Mouse (Mus musculus): ENCODE data around the gene Plxna4. TPM values are rescaled to one million over a fixed set of nuclear protein-coding genes. Genes with fewer than 3 reads are reported as not detected.

The Plxna4 gene
- total RNA-seq, 1 experiment from 2014 or later, result 5.0 TPM

DNA sequence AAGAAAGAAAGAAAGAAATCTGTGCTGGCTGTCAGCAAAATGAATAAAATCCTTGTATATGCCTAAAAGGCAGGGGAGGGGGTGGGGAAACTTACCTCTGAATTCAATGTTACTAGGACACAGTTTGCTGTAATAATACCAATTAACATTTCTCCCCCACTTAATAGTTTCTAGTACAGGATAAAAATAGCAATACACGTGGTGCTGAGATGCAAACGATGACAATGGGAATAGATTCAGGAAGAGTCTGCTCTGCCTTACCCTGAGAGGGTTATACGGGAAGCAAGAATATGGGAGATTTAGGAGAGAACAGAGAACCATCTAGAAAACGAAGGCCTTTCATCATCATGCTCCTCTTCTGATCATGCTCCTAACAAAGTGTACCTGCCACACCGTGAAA lies 115.9 kb downstream of the Plxna4 start:
- DNase-seq, result no peak

DNA sequence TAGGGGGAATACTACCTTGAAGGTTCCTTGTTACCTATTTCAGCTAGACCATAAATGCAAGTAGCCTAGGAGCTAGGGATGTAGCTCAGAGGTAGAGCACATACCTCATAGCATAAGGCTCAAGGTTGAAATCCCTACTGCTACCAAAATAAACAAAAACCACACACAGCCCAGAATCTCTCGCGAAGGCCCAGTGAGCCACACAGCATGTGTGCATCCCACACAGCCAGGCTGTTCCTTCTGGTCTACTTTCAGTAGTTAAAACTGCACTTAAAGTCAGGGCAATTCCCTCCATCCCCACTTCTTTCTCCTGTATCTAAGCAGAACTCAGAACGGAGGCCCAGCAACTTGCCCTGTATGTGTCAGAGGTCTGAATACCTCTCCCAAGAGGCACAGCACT lies 116.4 kb downstream of the Plxna4 start:
- no peak for DNase-seq

DNA sequence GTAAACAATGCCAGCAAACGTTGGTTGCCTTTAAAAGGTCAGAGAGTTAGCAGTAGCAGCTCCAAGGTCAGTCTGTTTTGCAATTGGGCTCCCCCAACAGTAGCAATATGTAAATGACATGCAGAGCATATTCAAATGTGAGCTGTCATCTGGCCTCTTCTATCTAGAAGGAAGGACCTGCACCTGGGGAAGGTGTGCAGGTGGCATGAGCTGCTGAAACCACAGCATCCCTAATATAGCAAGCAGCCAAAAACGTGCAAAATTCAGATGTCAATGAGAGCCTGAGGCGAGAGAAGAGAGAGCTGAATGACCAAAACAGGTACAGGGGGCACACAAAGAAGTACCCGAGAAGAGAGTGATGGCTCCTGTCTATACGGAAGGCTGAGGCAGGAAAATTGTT lies 118.8 kb downstream of the Plxna4 start:
- DNase-seq, result no peak

DNA sequence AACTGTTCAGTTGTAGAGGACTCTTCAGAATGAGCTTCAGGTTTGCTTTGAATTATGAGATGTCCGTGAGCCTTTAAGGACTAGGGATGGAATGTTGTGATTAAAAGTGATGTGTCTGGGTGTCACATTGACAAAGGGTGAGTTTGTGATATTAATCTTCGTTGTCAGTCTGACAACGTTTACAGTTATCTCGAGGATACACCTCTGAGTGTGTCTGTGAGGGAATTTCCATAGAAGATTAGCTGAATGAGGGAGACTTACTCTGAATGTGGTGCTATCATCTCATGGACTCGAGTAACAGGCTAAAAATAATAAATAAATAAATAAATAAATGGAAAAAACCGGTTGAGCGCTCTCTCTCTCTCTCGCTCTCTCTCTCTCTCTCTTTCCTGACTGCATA lies 122.9 kb downstream of the Plxna4 start:
- no peak for DNase-seq

DNA sequence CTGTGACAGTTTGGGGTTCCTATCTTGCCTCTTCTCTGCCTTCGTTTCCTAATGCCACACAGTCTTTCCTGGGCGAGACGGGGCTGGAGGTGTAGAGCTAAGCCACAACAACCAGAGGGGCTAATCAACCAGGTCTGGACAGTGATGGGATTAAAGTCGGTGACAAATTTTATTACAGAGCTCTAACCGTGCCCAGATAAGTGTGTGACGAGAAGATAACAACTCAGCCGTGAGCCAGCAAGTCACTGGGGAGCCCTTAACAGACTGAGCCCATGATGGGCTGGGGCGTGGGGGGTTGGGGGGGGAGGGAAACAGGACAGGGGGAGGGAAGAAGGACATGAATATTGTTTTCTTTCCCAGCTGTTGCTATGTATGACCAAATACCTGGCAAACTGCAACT lies 123.4 kb downstream of the Plxna4 start:
- DNase-seq, result no peak

DNA sequence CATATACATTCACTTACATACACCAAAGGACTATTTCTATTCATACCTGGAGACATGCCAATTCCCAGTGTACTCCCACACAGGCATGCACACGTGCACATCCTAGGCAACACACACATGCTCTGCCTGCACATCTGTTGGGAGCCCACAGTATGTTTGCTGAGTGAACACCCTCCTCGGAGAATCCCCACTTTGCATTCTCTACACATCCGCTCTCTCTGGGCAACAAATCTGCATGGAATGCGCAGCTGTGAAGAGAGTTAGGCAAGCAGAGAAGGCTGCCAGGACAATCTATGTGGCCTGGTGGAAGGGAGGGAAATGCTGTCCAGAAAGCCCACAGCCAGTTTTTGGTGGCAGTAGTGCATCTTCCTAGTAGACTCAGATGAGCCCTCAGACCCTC lies 123.9 kb downstream of the Plxna4 start:
- no peak for DNase-seq

DNA sequence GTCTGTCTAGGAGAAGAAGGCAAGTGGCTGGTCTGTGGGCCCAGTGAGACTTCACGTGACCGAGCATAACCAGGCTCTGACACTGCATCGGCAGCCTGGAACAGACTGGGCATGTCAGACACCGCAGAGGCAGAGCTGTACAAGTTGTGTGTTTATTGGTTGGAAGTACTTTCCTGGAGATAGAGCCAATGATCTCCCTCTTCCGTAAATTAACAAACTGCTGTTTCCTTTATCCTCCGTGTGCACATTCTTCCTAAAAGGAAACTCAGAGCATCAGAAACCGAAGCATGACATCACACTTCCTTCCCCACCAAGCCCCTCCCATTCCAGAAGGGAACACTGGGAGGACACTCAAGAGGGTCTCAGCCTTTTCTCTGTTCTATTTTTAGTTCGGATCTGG lies 127.6 kb downstream of the Plxna4 start:
- DNase-seq, result no peak

DNA sequence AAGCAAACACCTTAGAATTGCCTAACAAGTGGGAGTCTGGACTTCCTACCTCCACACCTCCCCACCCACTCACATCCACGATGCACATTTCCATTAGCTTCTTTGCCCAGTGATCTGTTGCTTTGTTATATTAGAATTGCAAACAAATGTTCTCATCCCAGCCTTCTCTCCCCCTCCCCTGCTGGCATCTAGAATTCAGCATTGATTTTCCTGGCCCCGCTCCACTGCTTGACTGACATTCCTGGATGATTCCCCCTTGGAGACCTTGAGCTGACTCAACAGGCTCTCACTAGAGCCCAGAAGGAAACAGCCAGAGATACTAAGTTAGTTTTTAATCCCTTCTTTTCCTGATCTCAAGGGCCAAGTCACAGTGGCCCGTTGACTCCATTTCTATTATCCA lies 131.4 kb downstream of the Plxna4 start:
- DNase-seq, result peak; percentile 56

DNA sequence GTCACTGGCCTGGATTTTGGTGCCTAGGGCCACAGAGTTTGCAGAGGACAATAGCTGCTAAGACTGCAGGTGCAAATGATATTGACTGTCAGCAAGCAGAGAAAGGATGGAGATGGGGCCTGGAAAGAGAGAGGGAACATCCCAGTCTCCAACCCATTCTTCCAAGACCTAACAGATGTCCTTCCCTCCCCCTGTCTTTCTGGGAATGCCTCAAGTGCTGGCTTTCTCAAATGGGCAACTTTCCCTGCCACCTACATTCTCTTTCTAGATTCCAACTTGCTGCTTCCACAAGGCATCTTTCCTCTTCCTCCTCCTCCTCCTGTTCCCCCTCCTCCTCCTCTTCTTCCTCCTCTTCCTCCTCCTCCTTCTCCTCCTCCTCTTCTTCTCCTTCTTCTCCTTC lies 136.1 kb downstream of the Plxna4 start:
- DNase-seq, result no peak

DNA sequence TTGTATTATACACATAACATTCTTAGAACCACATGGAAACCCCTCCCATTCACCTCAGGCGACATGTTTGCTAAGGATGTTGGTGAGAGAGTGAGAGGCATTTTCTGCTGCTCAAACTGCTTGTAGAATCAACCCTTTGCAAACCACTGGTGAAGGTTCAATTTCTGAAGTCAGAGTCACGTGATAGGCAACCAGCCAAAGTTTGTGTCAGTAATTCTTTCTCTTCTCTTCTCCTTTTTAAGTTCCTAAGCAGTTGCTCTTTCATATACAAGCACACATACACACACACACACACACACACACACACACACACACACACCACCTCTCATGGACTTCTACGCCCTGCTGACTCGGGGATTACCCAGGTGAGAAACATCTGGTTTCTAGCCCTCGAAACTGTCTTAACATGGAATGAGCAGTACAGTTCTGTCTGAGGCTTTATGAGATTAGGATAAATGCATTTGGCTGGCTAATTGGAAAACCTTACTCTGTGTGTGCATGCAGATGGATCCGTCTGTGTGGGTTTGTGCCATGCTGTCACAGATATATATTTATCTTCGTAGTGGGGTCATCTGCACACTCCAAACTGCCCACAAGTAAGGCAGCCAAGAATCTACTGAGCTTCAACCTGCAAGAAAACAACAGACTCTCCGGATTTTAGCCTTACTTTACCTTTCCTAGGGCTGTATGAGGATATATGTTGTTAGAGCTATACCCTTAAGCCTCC lies 138.6 kb downstream of the Plxna4 start:
- no peak for DNase-seq

DNA sequence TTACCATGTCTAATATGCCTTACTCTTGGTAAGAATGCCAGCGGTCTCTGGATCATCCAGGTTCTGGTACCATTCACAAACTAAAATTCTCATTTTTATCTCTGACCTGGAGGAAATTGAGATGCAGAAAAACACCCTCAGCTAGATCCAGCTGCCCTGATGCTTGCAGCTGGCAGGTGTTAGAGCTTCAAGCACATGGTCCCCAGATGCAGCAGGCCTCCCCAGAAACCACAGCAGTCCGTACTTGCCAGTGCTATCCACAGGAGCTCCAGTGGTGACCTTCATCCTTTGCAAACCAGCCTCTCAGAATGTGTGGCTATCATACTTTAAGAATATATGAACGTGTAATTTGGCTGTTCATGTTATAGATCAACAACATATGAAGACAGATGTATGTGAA lies 139.2 kb downstream of the Plxna4 start:
- no peak for DNase-seq

DNA sequence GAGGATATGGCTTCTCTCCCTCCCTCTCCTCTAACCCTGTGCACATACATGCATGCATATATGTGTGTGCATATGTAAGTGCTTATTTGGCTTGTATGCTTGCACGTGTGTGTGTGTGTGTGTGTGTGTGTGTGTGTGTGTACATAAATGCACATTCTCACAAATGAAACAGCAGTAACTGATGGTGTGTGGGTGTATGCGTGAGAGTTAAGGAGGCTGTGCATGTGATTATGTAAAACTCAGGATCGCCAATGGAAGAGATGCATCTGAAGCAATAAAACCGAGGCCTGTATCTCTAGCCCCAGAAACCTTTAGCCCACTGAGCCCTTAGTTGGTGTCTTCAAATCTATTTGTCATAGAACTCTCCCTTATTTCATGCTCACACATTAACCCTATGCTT lies 141.7 kb downstream of the Plxna4 start:
- no peak for DNase-seq

DNA sequence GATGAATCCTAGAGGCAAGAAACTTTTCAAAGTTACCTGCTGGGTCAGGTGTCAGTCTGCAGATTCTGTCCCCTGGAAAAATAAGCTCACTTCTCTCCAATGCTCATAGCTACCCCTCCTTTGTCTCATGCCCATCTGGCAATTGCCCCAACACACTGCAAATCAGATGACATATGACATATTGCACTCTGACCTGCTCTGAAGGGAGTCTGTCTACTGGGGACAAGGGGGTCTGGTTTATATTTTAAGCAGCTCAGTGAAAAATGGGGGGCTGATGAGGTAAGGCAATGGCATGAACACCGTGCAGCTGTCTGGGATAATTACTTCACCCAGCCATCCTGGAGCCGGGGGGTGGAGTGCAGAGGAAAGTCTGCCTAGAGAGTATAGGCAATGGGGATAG lies 142.7 kb downstream of the Plxna4 start:
- no peak for DNase-seq

DNA sequence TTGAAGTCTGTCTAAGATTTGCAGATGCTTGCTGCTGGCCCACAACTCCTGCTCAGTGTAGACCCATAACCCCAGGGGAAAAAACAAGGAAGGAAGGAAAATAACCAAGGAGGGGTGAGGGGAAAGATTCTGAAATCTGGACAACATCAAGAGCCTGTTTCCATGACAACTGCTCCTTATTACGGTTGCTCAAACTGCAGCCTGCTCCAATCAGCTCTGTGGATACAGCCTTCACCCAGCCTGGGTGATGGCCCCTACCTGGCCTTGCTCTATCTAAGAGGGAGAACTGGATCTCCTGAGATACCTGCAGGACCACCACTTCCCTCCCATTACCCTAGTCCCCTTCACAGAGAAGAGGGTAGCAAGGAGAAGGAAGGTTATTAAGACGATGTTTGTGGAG lies 143.6 kb downstream of the Plxna4 start:
- no peak for DNase-seq

DNA sequence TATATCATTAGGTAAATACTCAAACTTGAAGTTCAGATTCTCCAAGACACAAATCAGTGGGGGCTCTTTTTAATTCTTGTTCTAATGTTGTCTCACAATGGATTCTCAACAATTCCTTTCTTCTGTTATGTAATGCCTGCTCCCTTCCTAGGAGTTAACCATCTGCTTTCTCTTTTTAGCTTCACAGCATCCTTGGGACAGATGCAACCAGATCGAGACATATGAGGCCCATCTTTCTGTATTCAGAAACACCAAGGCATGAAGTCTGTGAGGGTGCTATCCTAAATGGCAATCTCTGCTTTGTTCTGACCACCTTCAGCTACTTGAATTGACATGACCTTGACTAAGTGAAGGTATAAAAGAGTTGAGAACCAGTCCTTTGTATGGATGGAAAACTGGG lies 144.3 kb downstream of the Plxna4 start:
- no peak for DNase-seq

DNA sequence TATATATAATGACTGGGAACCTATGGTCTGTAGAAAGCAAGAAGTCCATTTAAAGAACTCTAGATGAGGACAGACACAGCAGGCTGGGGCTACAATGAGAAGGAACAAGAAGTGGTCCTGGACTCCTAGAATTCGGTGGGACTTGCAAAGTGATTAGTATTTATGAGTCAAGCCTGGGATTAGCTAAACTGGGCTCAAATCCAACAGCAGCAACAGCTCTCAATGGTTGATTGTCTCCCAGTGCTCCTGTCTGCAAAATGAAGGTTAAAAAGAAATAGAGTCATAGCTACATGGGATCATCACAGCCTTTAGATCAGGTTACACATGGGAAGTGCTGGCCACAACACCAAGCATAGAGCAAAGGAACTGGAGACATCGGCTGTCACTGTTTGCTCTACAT lies 148.6 kb downstream of the Plxna4 start:
- no peak for DNase-seq

DNA sequence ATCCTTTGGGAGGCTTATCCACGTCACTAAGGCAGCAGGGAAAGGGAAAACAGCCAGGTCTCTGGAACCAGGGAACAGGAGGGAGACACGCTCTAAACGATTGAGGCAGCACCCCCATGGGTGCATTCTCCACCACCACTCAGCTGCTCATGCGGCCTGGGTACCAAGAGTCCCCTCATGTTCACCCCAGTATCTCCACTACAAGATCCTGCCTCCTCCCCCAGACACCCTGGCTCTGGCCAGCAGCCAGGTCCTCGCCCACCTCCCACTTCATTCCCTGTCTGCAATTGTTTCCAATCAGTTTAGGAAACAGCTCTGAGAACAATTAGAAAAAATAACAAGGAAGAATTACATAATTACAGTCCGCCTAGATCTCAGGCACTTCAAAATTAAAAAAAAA lies 150.8 kb downstream of the Plxna4 start:
- DNase-seq, result no peak

DNA sequence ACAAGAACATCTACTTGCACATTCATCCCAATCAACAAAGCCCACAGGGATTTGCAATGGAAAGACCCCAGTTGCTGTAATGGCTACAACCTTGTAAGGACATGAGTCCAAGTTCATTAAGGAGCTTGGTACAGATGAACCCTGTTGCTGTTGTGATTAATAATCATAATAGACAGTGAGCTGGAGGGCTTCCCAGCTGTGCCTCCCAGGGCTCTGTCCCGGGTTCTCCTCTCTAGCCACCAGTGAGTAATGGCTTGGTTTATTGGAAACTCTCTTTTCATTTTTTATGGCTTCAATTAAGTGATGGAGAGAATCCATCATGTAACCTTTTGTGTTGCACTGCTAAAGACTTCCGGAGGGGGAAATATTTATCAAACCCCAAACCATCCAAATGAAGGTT lies 164.9 kb downstream of the Plxna4 start:
- no peak for DNase-seq

DNA sequence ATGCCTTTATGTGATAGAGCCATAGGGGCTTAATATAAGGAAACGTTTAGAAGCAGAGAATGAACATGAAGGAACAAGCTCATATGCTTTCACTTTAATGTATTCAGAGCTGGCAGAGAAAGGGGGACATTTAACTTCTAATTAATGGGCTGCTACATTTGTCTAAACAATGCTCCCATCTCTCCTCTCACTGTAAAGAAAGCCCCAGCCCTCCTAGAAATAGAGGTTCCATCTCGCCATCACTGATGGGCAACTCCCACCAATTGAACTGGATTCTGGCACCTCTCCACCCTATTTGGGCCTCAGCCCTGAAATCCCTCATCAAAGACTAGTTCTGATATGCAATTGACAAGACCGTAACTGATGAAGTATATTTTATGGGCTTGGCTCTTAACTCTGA lies 167.4 kb downstream of the Plxna4 start:
- no peak for DNase-seq

DNA sequence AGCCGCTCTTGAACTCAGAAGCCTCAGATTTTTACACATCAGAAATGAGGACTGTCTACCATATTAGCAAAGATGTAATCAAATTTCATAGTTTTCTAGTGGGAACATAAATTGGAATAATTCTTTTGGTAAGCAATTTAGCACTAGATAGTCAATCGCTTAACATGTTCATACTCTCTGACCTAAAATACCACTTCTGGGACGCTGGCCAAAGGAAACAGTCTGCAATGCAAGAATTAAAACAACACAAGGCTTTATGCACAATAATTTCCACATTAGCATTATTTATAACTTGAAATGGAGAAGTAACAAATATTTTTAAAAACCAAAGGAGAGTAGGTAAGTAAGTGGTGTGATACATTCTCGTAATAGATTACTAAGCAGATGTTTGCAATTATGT lies 170.6 kb downstream of the Plxna4 start:
- DNase-seq, result no peak

DNA sequence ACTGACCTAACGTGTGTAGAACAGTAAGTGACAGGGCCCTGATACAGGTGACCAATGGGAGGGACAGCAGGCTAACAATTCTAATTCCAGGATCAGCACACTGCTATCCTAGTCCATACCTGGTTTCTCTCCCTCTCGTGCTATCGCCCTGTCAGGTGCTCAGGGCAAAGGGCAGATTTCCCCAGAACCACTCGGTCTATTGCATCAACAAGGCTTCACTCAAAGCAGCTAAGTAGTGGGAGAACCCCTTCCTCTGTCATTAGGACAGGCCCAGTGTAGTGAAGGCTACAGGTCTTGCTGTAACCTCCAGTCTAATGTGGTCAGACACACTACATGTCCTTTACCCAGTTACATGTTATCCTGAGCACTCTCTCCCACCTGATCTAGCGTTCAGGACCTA lies 176.7 kb downstream of the Plxna4 start:
- DNase-seq, result no peak

DNA sequence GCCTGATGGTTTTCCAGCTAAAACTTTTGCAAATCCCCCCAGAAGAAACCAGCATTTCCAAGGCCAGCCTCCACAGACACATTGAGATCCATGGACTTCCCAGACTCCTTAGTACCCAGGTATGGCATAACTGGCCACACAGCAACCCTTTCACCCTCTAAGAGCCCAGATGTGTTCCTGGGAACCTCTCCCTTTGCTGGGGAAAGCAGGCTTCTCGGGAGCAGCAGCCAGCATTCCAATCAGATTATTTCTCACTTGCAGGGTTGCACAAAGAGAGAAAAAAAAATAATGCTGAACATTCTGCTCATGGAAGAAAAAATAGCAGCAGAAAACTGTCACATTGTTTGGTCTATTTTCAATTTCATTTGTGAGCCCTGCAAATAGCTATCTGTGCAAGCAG lies 178.4 kb downstream of the Plxna4 start:
- no peak for DNase-seq

DNA sequence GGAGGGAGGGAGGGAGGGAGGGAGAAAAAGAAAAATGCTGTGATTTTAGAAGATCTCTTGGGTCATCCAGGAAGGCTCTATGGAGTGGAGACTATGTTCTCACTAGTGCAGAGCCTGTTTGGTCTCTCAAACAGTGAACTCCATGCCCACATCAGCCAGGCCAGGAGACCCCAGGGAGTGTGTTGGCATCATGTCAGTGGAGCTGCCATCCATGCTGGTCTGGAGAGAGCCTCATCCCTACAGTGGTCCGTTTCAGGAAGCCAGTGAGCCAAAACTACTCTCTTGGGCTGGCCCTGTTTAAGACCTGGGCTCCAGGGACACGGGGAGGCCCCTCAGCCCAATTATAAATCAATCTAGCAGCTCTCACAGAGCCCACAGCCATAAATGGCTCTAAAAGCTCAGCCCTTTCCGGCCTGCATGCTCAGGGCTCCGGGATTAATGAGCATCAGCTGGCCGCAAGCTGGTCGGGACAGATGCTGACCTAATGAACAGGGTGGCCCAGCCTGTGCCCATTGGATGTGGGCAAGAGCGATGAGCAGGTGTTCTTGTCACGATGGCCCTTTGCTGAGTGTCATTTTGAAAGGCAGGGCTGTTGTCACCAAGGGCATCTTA lies 180.3 kb downstream of the Plxna4 start:
- no peak for DNase-seq

DNA sequence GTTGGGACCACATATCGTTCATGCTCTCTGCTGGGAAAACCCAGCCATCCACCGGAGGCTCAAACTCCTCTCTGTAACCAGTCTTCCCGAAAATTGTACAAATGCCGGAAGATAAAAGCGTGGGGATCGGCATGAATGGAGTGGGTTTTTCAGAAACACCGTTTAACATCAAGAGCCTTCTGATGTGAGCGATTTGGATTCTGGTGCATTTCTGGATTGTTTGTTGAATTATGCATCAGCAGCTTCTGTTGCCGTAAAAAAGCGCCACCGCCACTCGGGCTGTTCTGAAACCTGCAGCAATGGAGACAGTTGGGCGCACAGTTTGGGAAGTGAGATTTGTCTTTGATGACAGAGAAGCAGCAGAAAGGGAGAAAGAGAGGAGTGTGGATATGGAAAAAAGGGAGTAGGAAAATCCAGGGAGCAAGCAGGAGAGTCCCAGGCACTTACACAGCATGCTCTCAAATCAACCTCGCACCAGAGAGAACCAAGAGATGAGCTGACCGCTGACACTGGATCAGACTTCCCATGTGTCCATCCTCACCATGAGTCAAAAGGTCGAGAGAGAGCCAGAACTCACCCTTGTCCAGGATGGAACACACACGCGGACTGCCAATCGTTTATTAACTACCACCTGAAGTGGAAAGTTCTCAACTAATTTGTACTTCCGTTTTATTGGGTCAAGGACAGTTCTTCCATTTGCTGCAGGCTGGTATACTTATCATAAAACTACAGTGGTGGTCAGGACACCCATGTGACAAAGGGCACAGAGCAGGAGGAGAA lies 181.5 kb downstream of the Plxna4 start:
- DNase-seq, result no peak

Measured in adrenal gland, postnatal 25 days (tissue).